Mouse (Mus musculus) embryonic facial prominence, embryonic 11.5 days (tissue): ENCODE measurements around the gene 4930558K02Rik. TPM values are rescaled to one million over a fixed set of nuclear protein-coding genes. Genes with fewer than 3 reads are reported as not detected.

Experiments used
- ATAC-seq: fragments of 200-750 bp; cut with Nextera tagmentation; replicated peaks from 2 replicates; pipeline ENCODE4 v1.8.0; 2017; ENCODE audit warnings: low read depth; ENCODE audit not compliant: insufficient number of reproducible peaks, low FRiP score, low TSS enrichment
- DNase-seq: peaks from one replicate; pipeline ENCODE4 v3.0.0-alpha.2; 2015; ENCODE audit warnings: low spot score
- H3K27ac ChIP-seq: fragments of 300-500 bp; sonication (generic); replicated peaks from 2 replicates; pipeline ENCODE4 v1.5.1; 2014; ENCODE audit warnings: mild to moderate bottlenecking, low read depth, low read length, control low read depth
- H3K27me3 ChIP-seq: fragments of 300-500 bp; sonication (generic); 2 replicates; pipeline ENCODE4 v1.6.1; 2014; ENCODE audit warnings: mild to moderate bottlenecking, low read length, moderate library complexity, mixed read lengths; ENCODE audit not compliant: control insufficient read depth, insufficient read depth
- H3K36me3 ChIP-seq: fragments of 300-500 bp; sonication (generic); replicated peaks from 2 replicates; pipeline ENCODE4 v1.6.1; 2014; ENCODE audit warnings: low read depth, mild to moderate bottlenecking, low read length, moderate library complexity, mixed read lengths; ENCODE audit not compliant: control insufficient read depth, insufficient read depth
- H3K4me1 ChIP-seq: fragments of 300-500 bp; sonication (generic); 2 replicates; pipeline ENCODE4 v1.6.1; 2014; ENCODE audit warnings: low read length, mixed read lengths; ENCODE audit not compliant: control insufficient read depth, insufficient read depth
- H3K4me2 ChIP-seq: fragments of 300-500 bp; sonication (generic); 2 replicates; pipeline ENCODE4 v1.6.1; 2014; ENCODE audit warnings: low read depth, mild to moderate bottlenecking, control low read depth, low read length, moderate library complexity
- H3K4me3 ChIP-seq: fragments of 300-500 bp; sonication (generic); 2 replicates; pipeline ENCODE4 v1.5.1; 2014; ENCODE audit warnings: low read depth, low read length, control low read depth
- H3K9ac ChIP-seq: fragments of 300-500 bp; sonication (generic); replicated peaks from 2 replicates; pipeline ENCODE4 v1.6.1; 2014; ENCODE audit warnings: mild to moderate bottlenecking, control low read depth, low read length
- H3K9me3 ChIP-seq: fragments of 300-500 bp; sonication (generic); replicated peaks from 2 replicates; pipeline ENCODE4 v1.6.1; 2016; ENCODE audit warnings: mild to moderate bottlenecking, low read length, inconsistent platforms, mixed read lengths; ENCODE audit not compliant: control insufficient read depth
- WGBS: fragments of 180-500 bp; shearing (Covaris S2); extraction: QIAGEN DNeasy Blood & Tissue Kit; methylation state at CpG from one replicate; pipeline ENCODE4 v1.1.7; 2014; 5-methylcytosine and 5-hydroxymethylcytosine counted together
- polyA plus RNA-seq: library from polyadenylated mRNA; unstranded; fragments of >200 nt; fragmentation: Nextera tagmentation; extraction: Ambion mirVana; gene quantifications from 2 replicates; pipeline ENCODE4 v1.2.1, GENCODE M21; 2014

The 4930558K02Rik gene
- polyA plus RNA-seq, 1 experiment from 2014 or later, result not detected

DNA sequence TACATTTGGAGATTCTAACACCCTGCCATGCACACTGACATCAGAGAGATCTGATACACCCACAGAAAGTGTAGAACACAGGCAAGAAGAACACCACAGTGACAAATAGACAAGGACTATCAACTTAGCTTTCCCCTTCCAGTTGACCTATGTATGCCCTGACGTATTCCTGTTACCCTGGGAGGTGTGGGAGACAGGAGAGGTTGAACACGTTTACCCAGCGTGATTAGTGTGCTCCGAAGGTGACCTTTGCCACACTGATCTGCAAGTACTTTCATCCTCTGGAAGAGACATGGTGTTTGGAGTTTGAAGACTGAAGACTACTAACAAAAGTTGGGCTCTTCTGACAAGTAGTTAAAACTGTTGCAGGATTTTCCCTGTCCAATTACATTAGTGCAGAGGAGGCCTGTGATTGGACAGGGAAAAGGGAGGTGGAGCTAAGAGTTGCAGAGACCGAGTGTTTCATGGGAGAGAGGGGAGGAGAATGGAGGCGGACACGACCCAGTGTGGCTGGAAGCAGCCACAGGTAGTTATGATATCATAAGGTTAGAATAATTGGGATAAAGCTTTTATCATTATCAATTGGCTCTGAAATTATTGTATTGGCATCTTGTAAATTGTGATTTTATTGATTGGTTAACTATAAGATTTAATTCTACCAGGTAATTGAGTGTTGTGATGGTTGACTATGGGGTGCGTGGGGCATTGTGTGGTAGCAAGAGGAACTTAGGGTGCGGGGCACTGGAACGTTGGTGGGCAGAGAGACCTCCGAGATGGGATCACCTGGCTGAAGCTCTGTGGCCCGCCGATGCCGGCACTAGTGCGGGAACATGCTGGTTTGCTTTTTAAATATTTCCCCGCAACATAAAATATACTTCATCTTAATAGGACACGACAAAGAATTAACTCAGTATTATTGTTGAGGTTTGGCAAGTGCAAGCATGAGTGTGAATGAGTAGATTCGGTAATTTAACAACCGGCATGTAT is 21.2 kb downstream of the 4930558K02Rik start:
- Histone ChIP-seq H3K4me1 (no peaks in the 10 kb centered on the region), H3K27ac (no peak overlapping the region), H3K4me2 (no peak overlapping the region), H3K9ac (no peak overlapping the region), H3K4me3 (no peak overlapping the region), H3K27me3 (no peaks in the 10 kb centered on the region), H3K36me3 (no peaks in the 10 kb centered on the region), H3K9me3 (no peaks in the 10 kb centered on the region)
- DNase-seq (no peak), ATAC-seq (no peak)
- WGBS, result 79% methylated on average over 19 of the region's 19 CpGs

DNA sequence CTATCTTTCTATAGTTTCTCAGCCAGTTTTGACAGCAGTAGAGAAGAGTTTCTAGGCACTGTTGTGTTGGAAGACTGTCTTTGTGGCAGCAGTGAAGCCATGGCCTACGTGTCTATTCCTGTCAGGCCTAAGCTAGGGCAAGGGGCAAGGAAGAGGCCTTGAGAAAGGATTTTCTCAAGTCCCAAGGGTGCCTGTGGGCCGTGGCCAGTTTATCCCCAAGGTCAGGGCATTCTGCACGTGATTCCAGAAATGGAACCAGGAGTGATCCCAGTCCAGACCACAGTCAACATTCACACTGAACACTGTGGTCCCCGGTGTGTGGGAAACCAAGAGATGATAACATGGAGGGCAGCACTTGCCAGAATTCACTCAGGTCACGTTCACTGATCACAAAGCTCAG is 23.6 kb downstream of the 4930558K02Rik start:
- no peak for DNase-seq
- H3K4me3 ChIP-seq, result no peak overlapping the region

DNA sequence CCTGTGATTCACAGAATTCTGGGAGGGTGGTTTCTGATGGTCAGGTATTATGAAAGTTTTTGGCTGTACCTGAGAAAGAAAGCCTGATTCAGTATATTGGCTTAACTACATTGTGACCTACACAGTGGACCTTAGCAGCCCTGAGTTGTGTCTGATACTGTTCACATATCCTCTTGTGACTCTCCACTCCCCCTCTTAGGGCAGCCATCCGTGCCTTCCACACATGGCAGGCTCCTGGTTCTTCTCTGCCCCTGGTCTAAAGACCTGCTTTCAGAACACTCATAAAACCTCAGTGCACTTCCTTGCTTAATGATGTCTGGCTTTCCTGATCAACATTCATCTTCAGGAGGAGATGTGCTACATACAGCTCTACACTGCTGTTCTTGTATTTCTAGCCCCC is 26.8 kb downstream of the 4930558K02Rik start:
- Histone ChIP-seq H3K4me1 (no peaks in the 10 kb centered on the region), H3K36me3 (no peaks in the 10 kb centered on the region), H3K4me2 (no peak overlapping the region), H3K4me3 (no peak overlapping the region), H3K27me3 (no peaks in the 10 kb centered on the region), H3K9me3 (no peaks in the 10 kb centered on the region), H3K27ac (no peak overlapping the region), H3K9ac (no peak overlapping the region)
- DNase-seq (no peak), ATAC-seq (no peak)
- 59% methylated on average over 1 of the region's 1 CpGs for WGBS

More for the DNA sequence above, 23.6 kb downstream of the 4930558K02Rik start:
- ATAC-seq, result no peak
- no peaks in the 10 kb centered on the region for H3K27me3 ChIP-seq
- H3K4me2 ChIP-seq, result no peak overlapping the region
- WGBS, result 62% methylated on average over 5 of the region's 5 CpGs
- H3K9ac ChIP-seq, result no peak overlapping the region
- no peaks in the 10 kb centered on the region for H3K4me1 ChIP-seq
- no peaks in the 10 kb centered on the region for H3K9me3 ChIP-seq
- no peak overlapping the region for H3K27ac ChIP-seq
- H3K36me3 ChIP-seq, result no peaks in the 10 kb centered on the region

DNA sequence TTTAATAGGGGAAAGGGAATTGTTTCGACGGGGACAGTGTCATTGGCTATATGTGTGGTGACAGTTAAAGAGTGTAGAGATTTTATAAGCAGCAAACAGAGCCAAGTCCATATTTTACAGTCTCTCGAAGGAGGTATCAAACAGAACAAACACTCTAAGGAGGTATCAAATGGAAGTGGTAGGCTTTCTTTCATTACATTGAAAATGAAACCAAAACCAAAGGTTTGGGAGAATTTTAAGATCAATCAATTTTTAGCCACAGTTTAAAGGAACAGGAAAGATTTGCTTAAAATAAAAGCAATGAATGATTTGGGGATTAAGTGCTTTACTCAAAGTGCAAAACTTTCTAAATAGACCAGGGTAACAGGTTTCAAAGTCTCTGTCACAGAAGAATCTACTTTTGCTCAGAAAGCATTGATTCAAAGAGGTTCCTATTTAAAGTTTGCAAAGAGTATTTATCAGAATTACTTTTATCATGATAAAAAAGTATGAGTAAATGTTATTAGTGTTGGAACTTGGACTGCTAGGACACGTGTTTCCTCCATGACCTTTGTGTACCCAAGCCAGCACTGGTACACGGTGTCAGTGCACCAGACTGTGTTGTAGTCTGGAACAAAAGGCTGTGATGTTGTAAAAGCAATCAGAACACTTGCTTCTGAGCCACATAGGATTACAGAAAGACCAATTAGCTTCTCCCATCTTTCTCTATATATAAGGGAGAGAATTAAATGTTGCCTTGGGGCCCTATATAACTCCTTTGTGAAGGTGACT is 28.2 kb downstream of the 4930558K02Rik start:
- ATAC-seq (no peak), DNase-seq (no peak)
- Histone ChIP-seq H3K27ac (no peak overlapping the region), H3K9me3 (no peaks in the 10 kb centered on the region), H3K4me3 (no peak overlapping the region), H3K4me2 (no peak overlapping the region), H3K4me1 (no peaks in the 10 kb centered on the region), H3K27me3 (no peaks in the 10 kb centered on the region), H3K9ac (no peak overlapping the region), H3K36me3 (no peaks in the 10 kb centered on the region)
- 82% methylated on average over 5 of the region's 5 CpGs for WGBS

DNA sequence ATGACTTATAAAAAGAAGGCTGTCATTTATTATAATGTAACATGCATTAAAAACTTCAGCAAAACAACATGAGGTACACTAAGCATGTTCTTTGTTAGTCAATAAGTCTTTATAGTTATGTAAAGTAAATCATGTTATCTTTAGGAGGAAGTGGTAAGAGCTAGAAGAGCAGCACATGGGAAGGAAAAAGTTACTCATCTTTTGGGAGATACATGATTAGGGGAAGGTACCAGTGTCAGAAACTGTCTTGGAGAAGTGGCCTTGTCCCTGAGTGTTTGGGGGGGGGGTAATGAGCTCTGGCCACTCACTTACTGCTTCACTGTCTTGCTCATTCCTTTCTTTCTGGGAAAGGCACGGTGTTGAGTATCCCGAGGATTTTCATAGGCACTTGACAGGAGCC is 37.4 kb downstream of the 4930558K02Rik start:
- Histone ChIP-seq H3K27me3 (no peaks in the 10 kb centered on the region), H3K36me3 (no peaks in the 10 kb centered on the region), H3K4me1 (no peaks in the 10 kb centered on the region), H3K9ac (no peak overlapping the region), H3K4me2 (no peak overlapping the region), H3K9me3 (no peaks in the 10 kb centered on the region), H3K27ac (no peak overlapping the region), H3K4me3 (no peak overlapping the region)
- no peak for DNase-seq
- ATAC-seq, result no peak
- WGBS, result 100% methylated on average over 2 of the region's 2 CpGs

DNA sequence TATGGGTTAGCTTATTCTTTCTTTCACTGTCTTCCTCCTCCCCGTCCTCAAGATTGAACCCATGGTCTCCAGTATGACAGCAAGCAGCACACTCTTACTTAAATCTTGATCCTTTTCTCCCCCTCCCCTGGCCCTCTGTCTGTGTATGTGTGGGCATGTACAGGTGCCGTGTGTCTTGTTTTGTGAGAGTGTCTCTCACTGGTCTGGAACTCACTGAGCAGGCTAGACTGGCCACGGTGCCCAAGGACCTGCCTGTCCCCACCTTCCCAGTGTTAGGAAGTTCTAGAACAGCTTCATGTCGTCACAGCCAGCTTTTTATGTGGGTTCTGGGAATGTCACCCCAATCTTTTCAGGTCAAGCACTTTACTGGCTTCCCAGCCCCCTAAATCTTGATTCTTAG is 47.1 kb downstream of the 4930558K02Rik start:
- Histone ChIP-seq H3K27me3 (no peaks in the 10 kb centered on the region), H3K27ac (no peak overlapping the region), H3K9ac (no peak overlapping the region), H3K4me3 (no peak overlapping the region), H3K4me2 (no peak overlapping the region), H3K9me3 (no peaks in the 10 kb centered on the region), H3K36me3 (no peaks in the 10 kb centered on the region), H3K4me1 (no peaks in the 10 kb centered on the region)
- no peak for DNase-seq
- no peak for ATAC-seq
- WGBS, result 83% methylated on average over 4 of the region's 4 CpGs

DNA sequence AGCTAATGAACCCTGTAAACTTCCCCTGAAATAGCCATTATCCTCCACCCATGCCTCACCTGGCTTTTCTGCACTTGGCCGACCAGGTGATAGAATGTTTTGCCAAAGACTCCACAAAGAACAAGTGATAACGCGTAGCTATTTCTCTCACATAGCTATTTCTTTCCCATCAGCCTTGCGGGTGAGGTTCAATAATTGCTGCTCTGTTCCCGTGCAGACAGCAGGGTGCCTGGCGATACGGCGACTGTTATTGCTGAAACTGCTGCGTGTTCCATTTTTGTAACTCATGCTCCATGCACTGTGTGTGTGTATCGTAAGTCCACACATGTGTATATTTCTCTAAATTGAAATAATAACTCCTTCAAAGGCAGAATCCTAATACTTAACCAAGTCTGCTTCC is 47.6 kb downstream of the 4930558K02Rik start:
- DNase-seq, result no peak
- ATAC-seq, result no peak
- H3K4me1 ChIP-seq, result no peaks in the 10 kb centered on the region
- no peak overlapping the region for H3K9ac ChIP-seq
- H3K27me3 ChIP-seq, result no peaks in the 10 kb centered on the region
- 85% methylated on average over 10 of the region's 10 CpGs for whole genome bisulfite sequencing
- no peak overlapping the region for H3K4me2 ChIP-seq
- H3K4me3 ChIP-seq, result no peak overlapping the region
- H3K9me3 ChIP-seq, result no peaks in the 10 kb centered on the region
- H3K36me3 ChIP-seq, result no peaks in the 10 kb centered on the region
- H3K27ac ChIP-seq, result no peak overlapping the region

DNA sequence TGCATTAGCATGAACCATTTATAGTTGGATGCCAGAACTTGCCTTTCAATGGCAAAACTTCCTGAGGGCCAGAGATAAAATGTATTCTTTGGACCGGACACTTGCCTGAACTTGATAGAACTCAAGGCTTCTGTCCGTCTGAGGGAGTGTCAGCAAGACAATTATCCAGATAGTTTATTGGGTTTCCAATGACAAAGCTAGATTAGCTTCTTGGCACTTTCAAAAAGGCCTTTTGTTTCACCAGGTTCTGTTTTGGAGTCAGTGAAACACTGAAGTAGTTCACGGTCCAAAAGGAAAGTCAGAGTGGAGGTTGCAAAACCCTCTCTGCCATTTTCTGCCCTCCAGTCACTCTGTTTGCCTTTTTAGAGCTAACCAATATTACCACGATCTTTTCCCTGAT is 48.1 kb downstream of the 4930558K02Rik start:
- H3K4me2 ChIP-seq, result no peak overlapping the region
- no peak for ATAC-seq
- no peak overlapping the region for H3K4me3 ChIP-seq
- H3K27me3 ChIP-seq, result no peaks in the 10 kb centered on the region
- DNase-seq, result no peak
- no peak overlapping the region for H3K9ac ChIP-seq
- no peaks in the 10 kb centered on the region for H3K9me3 ChIP-seq
- no peaks in the 10 kb centered on the region for H3K36me3 ChIP-seq
- WGBS, result 81% methylated on average over 4 of the region's 4 CpGs
- H3K4me1 ChIP-seq, result no peaks in the 10 kb centered on the region
- no peak overlapping the region for H3K27ac ChIP-seq
